Mouse (Mus musculus) stomach, postnatal 0 days (tissue): ENCODE measurements around the gene Cers5. TPM values are rescaled to one million over a fixed set of nuclear protein-coding genes. Genes with fewer than 3 reads are reported as not detected.

Source experiments
- ATAC-seq: fragments of 200-750 bp; cut with Nextera tagmentation; 2 replicates; pipeline ENCODE4 v1.8.0; 2017; ENCODE audit not compliant: low FRiP score, low TSS enrichment
- DNase-seq: peaks from one replicate; pipeline ENCODE4 v3.0.0-alpha.2; 2016; ENCODE audit warnings: low spot score
- H3K27ac ChIP-seq: fragments of 300-500 bp; sonication (generic); replicated peaks from 2 replicates; pipeline ENCODE4 v1.5.1; 2014; ENCODE audit warnings: mild to moderate bottlenecking, control low read depth
- H3K27me3 ChIP-seq: fragments of 300-500 bp; sonication (generic); 2 replicates; pipeline ENCODE4 v1.6.1; 2014; ENCODE audit warnings: low read length; ENCODE audit not compliant: control insufficient read depth, insufficient read depth
- H3K36me3 ChIP-seq: fragments of 300-500 bp; sonication (generic); 2 replicates; pipeline ENCODE4 v1.6.1; 2014; ENCODE audit warnings: low read length, mixed read lengths; ENCODE audit not compliant: control insufficient read depth, insufficient read depth
- H3K4me1 ChIP-seq: fragments of 300-500 bp; sonication (generic); replicated peaks from 2 replicates; pipeline ENCODE4 v1.6.1; 2014; ENCODE audit warnings: antibody characterized with exemption; ENCODE audit not compliant: control insufficient read depth, insufficient read depth
- H3K4me2 ChIP-seq: fragments of 300-500 bp; sonication (generic); replicated peaks from 2 replicates; pipeline ENCODE4 v1.6.1; 2014; ENCODE audit warnings: low read depth, mild to moderate bottlenecking, control low read depth, moderate library complexity
- H3K4me3 ChIP-seq: fragments of 300-500 bp; sonication (generic); 2 replicates; pipeline ENCODE4 v1.5.1; 2014; ENCODE audit warnings: low read depth, low read length, control low read depth
- H3K9ac ChIP-seq: fragments of 300-500 bp; sonication (generic); 2 replicates; pipeline ENCODE4 v1.6.1; 2014; ENCODE audit warnings: mild to moderate bottlenecking, low read length, control low read depth, mixed read lengths
- H3K9me3 ChIP-seq: fragments of 300-500 bp; sonication (generic); 2 replicates; pipeline ENCODE4 v1.6.1; 2016; ENCODE audit warnings: low read length; ENCODE audit not compliant: control insufficient read depth
- CTCF ChIP-seq: IDR thresholded peaks from 2 replicates; pipeline ENCODE4 v1.5.1; 2016; ENCODE audit warnings: antibody characterized with exemption, low read depth, mild to moderate bottlenecking, moderate library complexity
- EP300 ChIP-seq: optimal IDR thresholded peaks from 2 replicates; pipeline ENCODE3; 2016; ENCODE audit warnings: antibody characterized with exemption
- WGBS: fragments of 180-500 bp; shearing (Covaris S2); extraction: QIAGEN DNeasy Blood & Tissue Kit; methylation state at CpG from one replicate; pipeline ENCODE4 v1.1.7; 2014; 5-methylcytosine and 5-hydroxymethylcytosine counted together
- polyA plus RNA-seq: library from polyadenylated mRNA; unstranded; fragments of >200 nt; fragmentation: Nextera tagmentation; extraction: Ambion mirVana; gene quantifications from 2 replicates; pipeline ENCODE4 v1.2.1, GENCODE M21; 2015

The Cers5 gene
- polyA plus RNA-seq, 1 experiment from 2014 or later = 32.2 TPM

- H3K9ac ChIP-seq = no peak overlapping the region
- no peak for TF ChIP-seq EP300
- TF ChIP-seq CTCF = no peak
- ATAC-seq (no peak), DNase-seq (no peak)
- H3K27me3 ChIP-seq = no peaks in the 10 kb centered on the region
- H3K4me2 ChIP-seq = no peak overlapping the region
- H3K36me3 ChIP-seq = no peaks in the 10 kb centered on the region
- H3K4me3 ChIP-seq = no peak overlapping the region
- no peaks in the 10 kb centered on the region for H3K9me3 ChIP-seq
- WGBS = 81% methylated on average over 4 of the region's 4 CpGs
- no peak overlapping the region for H3K27ac ChIP-seq
- H3K4me1 ChIP-seq = no peaks in the 10 kb centered on the region
Measured at GRCm38 (mm10) chr15:99767467-99767866, 5.2 kb downstream of the Cers5 start.

DNA sequence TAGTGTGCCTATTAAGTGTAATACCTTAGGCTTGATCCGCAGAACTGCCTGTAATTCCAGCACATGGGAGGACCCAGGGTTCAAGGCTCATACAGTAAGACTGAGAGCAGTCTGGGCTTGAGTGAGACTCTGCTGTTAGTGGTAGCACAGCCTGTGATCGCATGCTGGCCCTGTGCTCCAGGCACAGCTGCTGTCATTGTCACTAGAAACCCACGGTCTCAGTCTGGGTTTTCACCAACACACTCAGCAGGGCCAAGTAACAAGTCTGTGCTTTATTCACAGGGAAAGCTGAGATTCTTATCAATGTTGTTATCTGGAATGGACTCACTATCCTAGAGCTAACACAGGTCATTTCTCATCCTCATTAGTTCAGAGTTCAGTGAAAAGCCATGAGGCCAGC is 18.5 kb downstream of the Cers5 start:
- ATAC-seq = no peak
- Histone ChIP-seq H3K4me2 (no peak overlapping the region), H3K36me3 (no peaks in the 10 kb centered on the region), H3K9me3 (no peaks in the 10 kb centered on the region), H3K4me1 (no peaks in the 10 kb centered on the region), H3K27me3 (no peaks in the 10 kb centered on the region), H3K9ac (no peak overlapping the region), H3K4me3 (no peak overlapping the region), H3K27ac (no peak overlapping the region)
- no peak for TF ChIP-seq CTCF
- TF ChIP-seq EP300 = no peak
- DNase-seq = no peak
- WGBS = 61% methylated on average over 3 of the region's 3 CpGs

DNA sequence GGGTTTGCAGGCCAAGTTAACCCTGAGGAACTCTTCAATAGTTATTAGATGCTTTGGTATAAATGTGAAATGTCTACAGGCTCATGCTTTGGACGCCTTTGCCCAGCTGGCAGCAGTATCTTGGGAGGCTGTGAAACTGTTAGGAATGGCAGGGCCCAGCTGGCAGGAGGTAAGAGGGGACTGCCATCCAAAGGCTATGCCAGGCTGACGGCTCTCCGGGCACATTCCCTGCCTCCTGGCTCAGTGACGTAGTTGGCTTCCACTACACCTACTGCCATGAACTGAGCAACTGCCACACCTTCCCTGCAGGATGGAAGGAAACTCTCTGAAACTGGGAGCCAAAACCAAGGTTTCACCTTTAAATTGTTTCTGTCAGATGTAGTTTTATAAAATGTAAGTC is 32.5 kb downstream of the Cers5 start:
- 93% methylated on average over 4 of the region's 4 CpGs for WGBS
- H3K27ac ChIP-seq = no peak overlapping the region

GRCm38 (mm10) chr15:99736675-99737074 is 36.0 kb downstream of the Cers5 start:
- Histone ChIP-seq H3K27me3 (no peaks in the 10 kb centered on the region), H3K4me3 (no peak overlapping the region), H3K4me1 (no peaks in the 10 kb centered on the region), H3K36me3 (peaks cover 24% of the 10 kb centered on the region), H3K4me2 (no peak overlapping the region), H3K27ac (no peak overlapping the region), H3K9me3 (no peaks in the 10 kb centered on the region), H3K9ac (no peak overlapping the region; the same call in 1 of the 2 replicates)
- ATAC-seq = no peak
- DNase-seq = no peak
- no peak for TF ChIP-seq EP300
- no peak for TF ChIP-seq CTCF
- WGBS = 86% methylated on average over 11 of the region's 11 CpGs

More for the DNA sequence above, 32.5 kb downstream of the Cers5 start:
- no peaks in the 10 kb centered on the region for H3K9me3 ChIP-seq
- H3K27me3 ChIP-seq = no peaks in the 10 kb centered on the region
- no peak for DNase-seq
- no peaks in the 10 kb centered on the region for H3K4me1 ChIP-seq
- TF ChIP-seq EP300 (no peak), CTCF (no peak)
- no peak overlapping the region for H3K4me2 ChIP-seq
- no peak overlapping the region for H3K4me3 ChIP-seq
- ATAC-seq = no peak
- H3K9ac ChIP-seq = no peak overlapping the region
- peaks cover 31% of the 10 kb centered on the region for H3K36me3 ChIP-seq

- no peak for TF ChIP-seq EP300
- TF ChIP-seq CTCF = no peak
- Histone ChIP-seq H3K4me2 (no peak overlapping the region), H3K4me1 (no peaks in the 10 kb centered on the region), H3K27me3 (no peaks in the 10 kb centered on the region), H3K36me3 (peaks cover 21% of the 10 kb centered on the region), H3K4me3 (no peak overlapping the region), H3K27ac (no peak overlapping the region), H3K9me3 (no peaks in the 10 kb centered on the region), H3K9ac (no peak overlapping the region)
- no peak for DNase-seq
- 96% methylated on average over 2 of the region's 2 CpGs for WGBS
- no peak for ATAC-seq
Measured at GRCm38 (mm10) chr15:99735631-99736030, 37.1 kb downstream of the Cers5 start.

GRCm38 (mm10) chr15:99733186-99733585 is 39.5 kb downstream of the Cers5 start:
- Histone ChIP-seq H3K4me2 (no peak overlapping the region), H3K4me3 (no peak overlapping the region), H3K9ac (no peak overlapping the region), H3K36me3 (peaks cover 10% of the 10 kb centered on the region), H3K9me3 (no peaks in the 10 kb centered on the region), H3K27me3 (no peaks in the 10 kb centered on the region), H3K4me1 (no peaks in the 10 kb centered on the region), H3K27ac (no peak overlapping the region)
- ATAC-seq = no peak
- TF ChIP-seq CTCF = no peak
- DNase-seq = no peak
- 74% methylated on average over 5 of the region's 5 CpGs for WGBS
